Mouse (Mus musculus) macrophage (primary cell): Measurements from ENCODE around the gene Slc8a2. TPM values are rescaled to one million over a fixed set of nuclear protein-coding genes. Genes with fewer than 3 reads are reported as not detected.

ENCODE experiments used
- H3K27ac ChIP-seq: fragments of 350-480 bp; formaldehyde crosslinking; 2 replicates; pipeline ENCODE4 v1.9.0; 2021
- H3K36me3 ChIP-seq: fragments of 350-480 bp; formaldehyde crosslinking; 2 replicates; pipeline ENCODE4 v1.9.0; 2021; ENCODE audit errors: inconsistent target
- H3K4me3 ChIP-seq: fragments of 350-480 bp; formaldehyde crosslinking; 2 replicates; pipeline ENCODE4 v1.9.0; 2021; ENCODE audit errors: inconsistent target
- H3K79me2 ChIP-seq: fragments of 350-480 bp; formaldehyde crosslinking; 2 replicates; pipeline ENCODE4 v1.9.0; 2021; ENCODE audit errors: inconsistent target
- WGBS: methylation state at CpG from one replicate; pipeline ENCODE4 v1.1.7; 2026; ENCODE audit warnings: inconsistent platforms; ENCODE audit not compliant: missing documents; 5-methylcytosine and 5-hydroxymethylcytosine counted together
- polyA plus RNA-seq: library from polyadenylated mRNA; stranded (reverse); fragments of 250-400 nt; gene quantifications from 3 replicates; pipeline ENCODE4 v1.2.4, GENCODE M21; 2018; ENCODE audit warnings: inconsistent platforms

The Slc8a2 gene
- polyA plus RNA-seq, 1 experiment from 2014 or later = not detected

DNA sequence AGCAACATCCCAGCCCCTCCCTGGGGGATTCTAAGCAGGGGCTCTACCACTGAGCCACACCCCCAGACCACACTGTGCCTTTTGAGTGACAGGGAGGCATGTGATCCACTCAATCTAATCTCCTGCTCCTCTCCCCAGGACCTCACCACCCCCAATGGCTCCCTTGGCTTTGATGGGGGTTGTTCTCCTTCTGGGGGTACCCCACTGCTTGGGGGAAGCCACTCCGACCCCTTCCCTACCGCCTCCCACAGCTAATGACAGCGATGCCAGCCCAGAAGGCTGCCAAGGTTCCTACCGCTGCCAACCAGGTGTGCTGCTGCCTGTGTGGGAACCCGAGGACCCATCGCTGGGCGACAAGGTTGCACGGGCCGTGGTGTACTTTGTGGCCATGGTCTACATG lies 4.1 kb downstream of the Slc8a2 start:
- 91% methylated on average over 9 of the region's 9 CpGs for WGBS

DNA sequence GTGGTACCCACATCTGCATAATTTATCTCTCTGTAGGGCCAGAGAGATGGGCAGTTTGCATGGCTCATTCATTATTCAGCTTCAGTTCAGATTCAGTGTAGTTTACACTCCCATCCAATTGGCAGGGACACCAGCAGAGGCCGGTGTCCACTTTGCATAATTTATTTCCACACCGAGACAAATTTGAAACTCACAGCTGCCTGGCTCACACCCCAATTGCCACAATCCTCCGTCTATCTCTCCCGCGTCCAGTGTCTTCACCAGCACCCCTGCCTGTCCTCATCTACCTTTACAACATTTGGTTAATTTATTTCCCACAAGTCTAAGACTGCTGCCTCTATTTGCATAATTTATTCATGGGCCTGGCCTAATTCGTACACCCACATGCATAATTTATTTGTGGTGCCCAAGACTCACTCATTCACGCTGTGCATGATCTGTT lies 5.3 kb downstream of the Slc8a2 start:
- Histone ChIP-seq H3K79me2 (no peaks in the 10 kb centered on the region), H3K4me3 (no peak overlapping the region), H3K27ac (no peak overlapping the region), H3K36me3 (no peaks in the 10 kb centered on the region)
- 68% methylated on average over 7 of the region's 7 CpGs for WGBS

More for the DNA sequence above, 4.1 kb downstream of the Slc8a2 start:
- H3K79me2 ChIP-seq = no peaks in the 10 kb centered on the region
- H3K36me3 ChIP-seq = no peaks in the 10 kb centered on the region
- H3K27ac ChIP-seq = no peak overlapping the region
- H3K4me3 ChIP-seq = no peak overlapping the region

DNA sequence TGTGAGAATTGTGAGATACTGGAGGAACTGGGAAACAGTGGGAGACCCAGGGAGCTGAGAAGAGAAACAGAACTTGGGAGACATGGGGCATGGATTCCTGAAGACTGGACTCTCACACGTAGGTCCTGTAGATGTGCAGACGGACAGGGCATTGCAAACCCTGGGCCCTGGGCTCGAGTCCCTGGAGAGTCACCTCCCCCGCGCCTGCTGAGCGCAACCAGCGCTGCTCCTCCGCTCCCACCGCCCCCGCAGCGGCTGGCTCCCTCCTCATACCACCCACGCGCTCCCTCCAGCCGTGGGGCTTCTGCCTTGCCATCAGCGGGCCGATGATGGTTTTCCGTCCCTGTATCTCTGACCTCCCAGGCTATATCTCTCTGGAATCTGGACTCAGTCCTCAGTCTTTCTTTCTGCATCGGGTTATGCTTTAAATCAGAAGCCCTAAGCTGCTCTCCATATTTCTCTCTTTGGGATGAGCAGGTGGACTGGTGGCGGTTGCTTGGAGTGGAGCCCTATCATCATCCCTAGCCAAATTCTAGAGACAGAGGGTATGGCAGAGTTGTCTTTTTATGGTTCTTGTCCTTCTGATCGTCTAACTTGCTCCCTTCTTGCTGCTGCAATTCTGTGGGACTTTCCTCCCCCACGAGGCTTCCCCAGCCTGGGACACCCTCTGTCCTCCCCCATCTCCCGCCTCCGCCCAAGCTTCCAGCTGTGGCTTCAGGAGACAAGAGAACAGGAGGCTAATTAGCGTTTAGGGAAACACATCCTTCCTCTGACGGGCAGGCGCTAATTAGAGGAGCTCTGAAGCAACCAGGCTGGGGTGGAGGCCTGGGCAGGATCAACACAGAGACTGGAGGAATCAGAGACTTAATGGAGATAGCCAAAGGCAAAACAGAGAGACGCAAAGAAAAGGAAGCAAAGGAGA lies 17.1 kb downstream of the Slc8a2 start:
- 31% methylated on average over 22 of the region's 27 CpGs for WGBS
- no peaks in the 10 kb centered on the region for H3K79me2 ChIP-seq
- H3K4me3 ChIP-seq = no peak overlapping the region
- no peak overlapping the region for H3K27ac ChIP-seq
- H3K36me3 ChIP-seq = no peaks in the 10 kb centered on the region

DNA sequence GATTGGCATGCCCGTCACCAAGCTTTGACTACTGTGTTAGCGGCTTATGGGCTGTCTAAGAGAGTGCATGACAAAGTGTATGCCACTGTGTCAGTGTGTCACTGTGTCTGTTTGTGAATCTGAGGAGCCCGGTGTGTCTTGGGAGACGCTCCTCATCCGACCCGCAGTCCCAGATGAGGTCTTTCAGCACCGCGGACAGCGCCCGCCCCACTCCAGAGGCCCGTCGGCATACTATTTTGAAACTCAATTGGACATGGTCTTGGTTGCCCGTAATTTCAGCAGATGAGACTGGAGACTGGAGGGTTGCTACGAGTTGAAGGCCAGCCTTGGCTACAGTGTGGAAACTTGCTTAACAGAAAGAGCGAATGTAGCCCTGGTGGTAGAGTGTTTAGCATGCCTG lies 18.0 kb downstream of the Slc8a2 start:
- 14% methylated on average over 15 of the region's 15 CpGs for WGBS
- no peaks in the 10 kb centered on the region for H3K79me2 ChIP-seq
- no peaks in the 10 kb centered on the region for H3K36me3 ChIP-seq

DNA sequence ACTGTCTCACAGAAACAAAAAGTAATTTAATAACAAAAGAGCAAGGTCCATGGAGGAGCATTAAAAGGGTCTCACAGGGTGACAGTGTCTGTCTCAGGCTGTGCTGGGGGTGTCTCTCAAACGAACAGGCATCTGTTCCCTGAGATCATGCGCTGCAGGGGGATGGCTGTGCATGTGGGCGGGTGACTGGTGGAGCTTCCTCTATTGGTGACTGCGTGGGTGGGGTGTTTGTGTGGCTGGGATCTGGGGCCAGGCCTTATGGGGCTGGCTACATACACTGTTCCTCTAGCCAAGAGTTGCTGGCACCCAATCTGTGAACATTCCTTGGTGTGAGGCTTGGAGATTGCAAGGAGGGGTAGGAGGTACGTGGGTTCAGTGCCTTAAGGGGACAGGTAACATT lies 19.6 kb downstream of the Slc8a2 start:
- H3K36me3 ChIP-seq = no peaks in the 10 kb centered on the region
- no peak overlapping the region for H3K4me3 ChIP-seq
- no peak overlapping the region for H3K27ac ChIP-seq
- H3K79me2 ChIP-seq = no peaks in the 10 kb centered on the region
- 38% methylated on average over 5 of the region's 5 CpGs for WGBS

More for the DNA sequence above, 18.0 kb downstream of the Slc8a2 start:
- Histone ChIP-seq H3K4me3 (no peak overlapping the region), H3K27ac (no peak overlapping the region)

DNA sequence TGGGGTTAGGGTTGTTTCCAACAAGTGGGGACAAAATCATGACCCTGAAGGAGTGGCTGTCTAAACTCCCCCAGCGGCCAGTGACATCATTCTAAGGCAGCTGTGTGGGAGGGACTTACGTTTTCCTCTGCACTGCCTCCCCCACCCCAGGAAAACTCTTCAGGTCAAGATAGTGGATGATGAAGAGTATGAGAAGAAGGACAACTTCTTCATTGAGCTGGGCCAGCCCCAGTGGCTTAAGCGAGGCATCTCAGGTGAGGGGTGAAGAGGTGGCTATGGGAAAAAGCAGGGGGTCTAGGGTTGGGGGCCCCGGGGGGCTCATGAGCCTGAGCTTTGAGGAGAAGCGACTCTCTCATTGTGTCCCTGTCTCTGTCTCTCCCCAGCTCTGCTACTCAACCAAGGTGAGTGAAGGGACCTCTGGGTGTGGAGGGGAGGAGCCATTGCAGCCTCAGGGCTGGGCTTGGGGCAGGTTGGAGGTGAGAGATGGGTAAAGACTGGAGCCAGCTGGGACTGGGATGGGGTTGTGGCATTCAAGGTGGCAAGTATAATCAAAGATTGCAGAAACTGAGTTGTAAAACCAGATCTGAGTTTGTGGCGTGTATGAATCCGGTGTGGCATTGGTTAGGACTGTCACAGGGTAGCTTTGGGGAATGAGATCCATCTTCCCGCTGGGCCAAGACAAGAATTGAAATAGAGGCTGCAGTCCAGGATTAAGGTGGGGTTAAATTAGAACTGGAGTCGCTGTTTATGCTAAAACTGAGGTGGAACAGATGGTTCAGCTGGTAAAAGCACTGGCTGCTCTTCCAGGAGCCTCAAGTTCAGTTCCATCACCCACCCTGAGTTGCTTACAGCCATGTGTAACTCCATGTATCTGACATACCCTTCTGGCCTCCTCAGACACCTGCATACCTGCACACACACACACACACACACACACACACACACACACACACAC lies 20.8 kb downstream of the Slc8a2 start:
- no peaks in the 10 kb centered on the region for H3K79me2 ChIP-seq
- H3K27ac ChIP-seq = no peak overlapping the region
- WGBS = 74% methylated on average over 9 of the region's 9 CpGs
- H3K4me3 ChIP-seq = no peak overlapping the region
- H3K36me3 ChIP-seq = no peaks in the 10 kb centered on the region

DNA sequence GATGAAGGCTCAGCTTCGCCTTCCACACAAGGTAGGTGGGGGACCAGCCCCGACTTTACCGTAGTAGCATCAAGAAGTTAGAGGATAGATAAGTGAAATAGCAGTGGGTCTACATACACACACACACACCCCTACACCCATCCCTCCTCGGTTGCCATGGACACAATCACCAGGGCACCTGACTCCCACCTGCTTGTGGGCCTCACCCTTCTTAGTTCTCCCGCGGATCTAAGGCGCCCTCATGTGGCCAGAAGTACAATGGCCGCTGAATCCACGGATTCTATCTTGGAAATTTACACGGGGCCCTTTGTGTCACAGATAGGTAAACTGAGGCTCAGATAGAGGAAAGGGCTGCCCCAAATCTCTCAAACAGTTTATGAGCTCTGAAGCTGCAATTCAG lies 23.9 kb downstream of the Slc8a2 start:
- H3K79me2 ChIP-seq = no peaks in the 10 kb centered on the region
- H3K27ac ChIP-seq = no peak overlapping the region
- 27% methylated on average over 10 of the region's 10 CpGs for WGBS
- no peaks in the 10 kb centered on the region for H3K36me3 ChIP-seq
- no peak overlapping the region for H3K4me3 ChIP-seq

DNA sequence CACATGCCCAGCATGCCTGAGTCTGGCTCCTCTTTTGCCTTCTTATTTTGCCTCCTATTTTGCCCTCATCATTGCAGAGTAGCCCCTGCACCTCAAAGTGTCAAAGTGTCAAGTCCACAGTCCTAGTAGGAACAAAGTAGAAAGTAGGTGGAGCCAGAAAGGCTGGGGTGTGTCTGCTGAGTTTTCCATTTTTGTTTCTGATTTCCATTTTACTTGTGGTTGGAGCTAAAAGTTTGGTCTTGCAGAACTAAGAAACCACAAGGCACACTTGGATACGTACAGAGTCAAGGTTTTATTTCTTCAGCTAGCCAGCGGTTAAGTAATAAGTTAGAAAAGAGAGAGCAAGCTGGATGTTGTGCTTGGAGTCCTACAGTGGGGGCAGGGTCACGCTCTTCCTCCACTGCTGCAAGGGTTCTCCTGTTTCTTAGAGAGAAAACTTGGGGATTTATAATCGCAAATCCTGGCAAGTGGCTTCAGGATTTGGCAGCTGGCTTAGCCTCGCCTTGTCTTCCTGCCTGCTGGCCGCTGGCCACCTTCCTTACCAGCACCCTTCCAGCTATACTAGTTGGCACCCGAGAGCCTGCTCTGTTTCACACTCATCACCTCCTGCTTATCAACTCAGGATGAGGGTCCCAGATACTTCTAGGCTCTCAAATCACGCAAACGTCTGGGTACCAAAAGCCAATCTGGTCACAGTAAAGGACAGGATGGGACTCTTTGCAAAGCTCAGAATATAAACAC lies 25.7 kb downstream of the Slc8a2 start:
- Histone ChIP-seq H3K79me2 (no peaks in the 10 kb centered on the region), H3K27ac (no peak overlapping the region)
- WGBS = 65% methylated on average over 9 of the region's 9 CpGs

DNA sequence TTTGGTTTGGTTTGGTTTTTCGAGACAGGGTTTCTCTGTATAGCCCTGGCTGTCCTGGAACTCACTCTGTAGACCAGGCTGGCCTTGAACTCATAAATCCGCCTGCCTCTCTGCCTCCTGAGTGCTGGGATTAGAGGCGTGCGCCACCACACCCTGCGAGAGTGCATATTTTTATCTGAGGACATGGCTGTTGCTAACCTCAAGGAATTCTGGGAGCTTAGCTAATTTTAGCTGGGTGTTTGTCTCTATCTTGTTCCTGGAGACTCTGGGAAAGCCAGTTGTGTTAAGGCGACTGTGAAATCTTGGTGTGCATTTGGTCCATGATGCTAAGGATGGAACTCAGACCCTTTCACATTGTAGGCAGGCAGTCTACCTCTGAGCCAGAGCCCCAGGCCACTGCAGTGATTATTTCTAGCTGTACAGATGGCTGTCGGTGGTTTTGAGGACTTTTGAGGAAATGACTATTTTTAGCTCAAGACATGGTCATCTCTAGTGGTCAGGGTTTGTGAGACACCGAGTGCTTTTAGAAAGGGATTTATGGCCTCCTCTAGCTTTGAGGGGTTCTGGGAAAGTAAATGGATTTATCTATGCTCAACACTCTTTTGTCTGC lies 26.6 kb downstream of the Slc8a2 start:
- Histone ChIP-seq H3K4me3 (no peak overlapping the region), H3K36me3 (no peaks in the 10 kb centered on the region), H3K27ac (no peak overlapping the region), H3K79me2 (no peaks in the 10 kb centered on the region)
- 60% methylated on average over 8 of the region's 8 CpGs for WGBS

More for the DNA sequence above, 25.7 kb downstream of the Slc8a2 start:
- Histone ChIP-seq H3K4me3 (no peak overlapping the region), H3K36me3 (no peaks in the 10 kb centered on the region)

DNA sequence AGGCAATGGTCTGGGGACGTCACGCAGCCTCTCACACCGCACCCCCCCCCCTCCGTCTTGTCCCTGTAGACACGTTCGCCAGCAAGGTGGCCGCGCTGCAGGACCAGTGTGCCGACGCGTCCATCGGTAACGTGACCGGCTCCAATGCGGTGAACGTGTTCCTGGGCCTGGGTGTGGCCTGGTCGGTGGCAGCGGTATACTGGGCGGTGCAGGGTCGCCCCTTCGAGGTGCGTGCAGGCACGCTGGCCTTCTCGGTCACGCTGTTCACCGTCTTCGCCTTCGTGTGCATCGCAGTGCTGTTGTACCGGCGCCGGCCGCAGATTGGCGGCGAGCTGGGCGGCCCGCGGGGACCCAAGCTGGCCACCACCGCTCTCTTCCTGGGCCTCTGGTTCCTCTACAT lies 29.1 kb downstream of the Slc8a2 start:
- Histone ChIP-seq H3K4me3 (no peak overlapping the region), H3K79me2 (no peaks in the 10 kb centered on the region)
- WGBS = 17% methylated on average over 30 of the region's 39 CpGs

DNA sequence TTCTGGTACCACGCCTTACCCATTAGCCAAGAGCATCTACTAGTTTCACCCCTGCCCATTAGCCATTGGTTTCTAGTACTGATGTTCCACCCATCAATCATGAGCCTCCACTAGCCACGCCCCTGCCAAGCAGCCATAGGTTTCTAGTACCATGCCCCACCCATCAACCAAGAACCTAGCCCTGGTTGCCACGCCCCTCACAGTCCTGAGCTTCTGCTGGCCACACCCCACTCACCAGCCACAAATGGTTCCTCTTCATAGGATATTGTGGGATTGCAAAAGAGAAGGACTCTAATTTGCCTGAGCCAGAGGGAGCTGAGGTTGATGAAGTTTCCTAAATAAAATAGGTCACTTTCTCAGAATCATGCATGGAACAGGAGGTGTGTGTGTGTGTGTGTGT lies 31.1 kb downstream of the Slc8a2 start:
- Histone ChIP-seq H3K36me3 (no peaks in the 10 kb centered on the region), H3K4me3 (no peak overlapping the region)
- 63% methylated on average over 3 of the region's 3 CpGs for WGBS

More for the DNA sequence above, 29.1 kb downstream of the Slc8a2 start:
- Histone ChIP-seq H3K36me3 (no peaks in the 10 kb centered on the region), H3K27ac (no peak overlapping the region)

DNA sequence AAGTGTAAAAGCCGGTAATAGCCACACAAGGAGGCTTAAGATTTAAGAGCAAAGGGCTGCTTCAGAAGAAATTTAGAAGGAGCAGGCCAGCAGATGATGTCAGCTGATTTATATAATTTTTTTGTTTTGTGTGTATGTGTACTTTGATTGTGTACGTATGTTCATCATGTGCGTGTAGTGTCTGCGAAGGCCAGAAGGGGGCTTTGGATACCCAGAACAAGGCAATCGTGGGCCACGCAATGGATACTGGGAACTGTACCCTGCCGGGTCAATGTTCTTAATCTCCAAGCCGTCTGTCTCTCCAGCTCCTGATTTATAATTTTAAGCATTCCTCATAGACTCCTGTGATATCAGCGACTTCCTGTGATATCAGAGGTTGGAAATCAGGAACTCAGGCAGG lies 31.7 kb downstream of the Slc8a2 start:
- Histone ChIP-seq H3K27ac (no peak overlapping the region), H3K79me2 (no peaks in the 10 kb centered on the region), H3K4me3 (no peak overlapping the region), H3K36me3 (no peaks in the 10 kb centered on the region)
- WGBS = 91% methylated on average over 9 of the region's 9 CpGs

More for the DNA sequence above, 31.1 kb downstream of the Slc8a2 start:
- Histone ChIP-seq H3K79me2 (no peaks in the 10 kb centered on the region), H3K27ac (no peak overlapping the region)

DNA sequence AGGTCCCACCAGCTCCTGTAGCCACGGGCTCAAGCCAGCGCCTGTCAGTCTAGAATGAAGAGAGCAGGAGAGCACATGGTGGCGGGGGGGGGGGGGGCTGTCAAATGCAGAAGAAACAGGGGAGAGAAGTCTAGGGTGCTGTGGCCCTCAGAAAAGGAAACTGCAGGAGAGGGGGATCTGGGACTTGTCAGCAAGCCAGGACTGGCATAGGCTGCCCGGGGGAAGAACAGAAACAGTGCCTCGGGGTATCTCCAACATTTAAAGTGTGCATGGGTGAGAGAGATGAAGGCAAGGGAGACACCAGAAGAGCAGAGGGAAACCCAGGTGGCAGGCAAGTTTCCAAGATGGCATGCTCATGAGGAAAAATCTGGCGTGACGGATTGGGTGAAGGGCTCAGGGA lies 32.4 kb downstream of the Slc8a2 start:
- H3K36me3 ChIP-seq = no peaks in the 10 kb centered on the region
- H3K79me2 ChIP-seq = no peaks in the 10 kb centered on the region
- H3K4me3 ChIP-seq = no peak overlapping the region
- H3K27ac ChIP-seq = no peak overlapping the region
- WGBS = 76% methylated on average over 7 of the region's 7 CpGs

DNA sequence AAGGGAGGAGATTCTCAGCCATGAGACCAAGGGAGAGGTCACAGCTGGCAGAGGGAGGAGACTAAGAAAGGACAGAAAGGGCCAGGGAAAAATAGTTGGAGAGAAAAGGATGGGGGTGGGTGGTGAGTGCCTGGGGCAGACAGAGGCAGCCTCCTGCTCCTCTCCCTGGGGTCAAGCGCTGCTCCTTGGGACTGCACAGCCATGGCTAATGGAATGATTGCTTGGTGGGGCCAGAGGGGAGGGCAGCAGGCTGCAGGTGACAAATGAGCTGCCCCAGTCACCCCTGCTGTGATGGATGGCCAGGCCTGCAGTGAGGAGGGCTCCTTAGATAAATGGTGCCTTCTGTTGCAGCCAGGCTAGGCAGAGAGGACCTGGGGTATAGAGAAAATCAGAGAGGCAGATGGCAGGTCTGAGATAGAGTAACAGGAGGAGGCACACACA lies 42.5 kb downstream of the Slc8a2 start:
- Histone ChIP-seq H3K27ac (no peak overlapping the region), H3K4me3 (no peak overlapping the region), H3K36me3 (no peaks in the 10 kb centered on the region), H3K79me2 (no peaks in the 10 kb centered on the region)
- WGBS = 11% methylated on average over 1 of the region's 1 CpGs
